Mouse (Mus musculus) T-helper 17 cell (primary cell): ENCODE data around the gene Tspoap1.

Experiments
- in situ Hi-C, 2 experiments: fragments of 300-600 bp; cut with MboI, MseI; formaldehyde crosslinking; loops; 1 replicate in 1 of 2; 2 replicates in 1 of 2; pipeline ENCODE4 v1.15.1; 2025; ENCODE audit warnings: high pct_unique_total_duplicates in 2 of 2

Tspoap1 gene

GRCm38 (mm10) chr11:87760301-87761081 lies at the start of gene Tspoap1:
Gene Tspoap1 (plus strand): TSS chr11:87760541.
- in situ Hi-C loops = loop anchor here in 1 of 2 experiments (5.0 kb wide), 1 partner anchor 293 kb away; no protein-coding TSS in a partner anchor

GRCm38 (mm10) chr11:87712188-87712587 lies 48.2 kb upstream of the Tspoap1 start:
- in situ Hi-C loops = no loop called here

- in situ Hi-C loops = no loop called here
Observed at GRCm38 (mm10) chr11:87715999-87716398, 44.3 kb upstream of the Tspoap1 start.

GRCm38 (mm10) chr11:87719526-87719925 lies 40.8 kb upstream of the Tspoap1 start:
- in situ Hi-C loops = no loop called here

- in situ Hi-C loops = loop anchor here in 1 of 2 experiments (10.0 kb wide), 1 partner anchor 324 kb away; the partner anchor contains the start of gene Srsf1
Observed at GRCm38 (mm10) chr11:87720324-87720723, 40.0 kb upstream of the Tspoap1 start.

GRCm38 (mm10) chr11:87720839-87721238 lies 39.5 kb upstream of the Tspoap1 start:
- in situ Hi-C loops = loop anchor here in 1 of 2 experiments (10.0 kb wide), 1 partner anchor 324 kb away; the partner anchor contains the start of gene Srsf1

GRCm38 (mm10) chr11:87722168-87722567 lies 38.2 kb upstream of the Tspoap1 start:
- in situ Hi-C loops = loop anchor here in 1 of 2 experiments (10.0 kb wide), 1 partner anchor 323 kb away; the partner anchor contains the start of gene Srsf1

GRCm38 (mm10) chr11:87722891-87723290 lies 37.5 kb upstream of the Tspoap1 start:
- in situ Hi-C loops = loop anchor here in 1 of 2 experiments (10.0 kb wide), 1 partner anchor 322 kb away; the partner anchor contains the start of gene Srsf1

GRCm38 (mm10) chr11:87725515-87725914 lies 34.8 kb upstream of the Tspoap1 start:
- in situ Hi-C loops = loop anchor here (5.0 to 25.0 kb wide), 4 partner anchors 42 to 1138 kb away; partner anchors contain the start of genes Rnf43 (in 2 of the 2) and Srsf1 (in 1 of the 2)

- in situ Hi-C loops = loop anchor here (5.0 to 25.0 kb wide), 4 partner anchors 41 to 1139 kb away; partner anchors contain the start of genes Rnf43 (in 2 of the 2) and Srsf1 (in 1 of the 2)
Observed at GRCm38 (mm10) chr11:87725964-87726562, 34.3 kb upstream of the Tspoap1 start.

- in situ Hi-C loops = loop anchor here (5.0 to 25.0 kb wide), 4 partner anchors 40 to 1140 kb away; partner anchors contain the start of genes Rnf43 (in 2 of the 2) and Srsf1 (in 1 of the 2)
Observed at GRCm38 (mm10) chr11:87727021-87727420, 33.3 kb upstream of the Tspoap1 start.

- in situ Hi-C loops = loop anchor here (5.0 to 25.0 kb wide), 4 partner anchors 40 to 1140 kb away; partner anchors contain the start of genes Rnf43 (in 2 of the 2) and Srsf1 (in 1 of the 2)
Observed at GRCm38 (mm10) chr11:87727471-87727870, 32.9 kb upstream of the Tspoap1 start.

- in situ Hi-C loops = loop anchor here (5.0 to 25.0 kb wide), 4 partner anchors 38 to 1142 kb away; partner anchors contain the start of genes Rnf43 (in 2 of the 2) and Srsf1 (in 1 of the 2)
Observed at GRCm38 (mm10) chr11:87728850-87729592, 31.3 kb upstream of the Tspoap1 start.

GRCm38 (mm10) chr11:87729593-87730185 lies 30.7 kb upstream of the Tspoap1 start:
- in situ Hi-C loops = loop anchor here (5.0 to 25.0 kb wide), 4 partner anchors 38 to 1142 kb away; partner anchors contain the start of genes Rnf43 (in 2 of the 2) and Srsf1 (in 1 of the 2)

- in situ Hi-C loops = loop anchor here in 1 of 2 experiments (25.0 kb wide), 1 partner anchor 1143 kb away; no protein-coding TSS in a partner anchor
Observed at GRCm38 (mm10) chr11:87730652-87731310, 29.6 kb upstream of the Tspoap1 start.

- in situ Hi-C loops = loop anchor here in 1 of 2 experiments (25.0 kb wide), 1 partner anchor 1147 kb away; no protein-coding TSS in a partner anchor
Observed at GRCm38 (mm10) chr11:87734346-87734745, 26.0 kb upstream of the Tspoap1 start.

GRCm38 (mm10) chr11:87735691-87736090 lies 24.6 kb upstream of the Tspoap1 start:
- in situ Hi-C loops = loop anchor here in 1 of 2 experiments (25.0 kb wide), 1 partner anchor 1148 kb away; no protein-coding TSS in a partner anchor

GRCm38 (mm10) chr11:87736647-87737134 lies 23.6 kb upstream of the Tspoap1 start:
- in situ Hi-C loops = loop anchor here in 1 of 2 experiments (25.0 kb wide), 1 partner anchor 1149 kb away; no protein-coding TSS in a partner anchor

- in situ Hi-C loops = loop anchor here in 1 of 2 experiments (25.0 kb wide), 1 partner anchor 1150 kb away; no protein-coding TSS in a partner anchor
Observed at GRCm38 (mm10) chr11:87737175-87737740, 23.1 kb upstream of the Tspoap1 start, which contains the start of gene Supt4a. Gene Supt4a (plus strand): TSS chr11:87737552.
